Mouse (Mus musculus) olfactory bulb, adult 2 months (tissue): ENCODE data around the gene Ston2.

Source experiments
- CTCF ChIP-seq: fragments of 200-500 bp; IDR thresholded peaks from 2 replicates; pipeline ENCODE4 v1.5.1; 2012; ENCODE audit warnings: low read depth, mild to moderate bottlenecking, low read length, moderate library complexity; ENCODE audit not compliant: insufficient read depth
- POLR2A ChIP-seq: fragments of 200-500 bp; IDR thresholded peaks from 2 replicates; pipeline ENCODE4 v1.6.1; 2012; ENCODE audit warnings: mild to moderate bottlenecking, low read depth, low read length, moderate library complexity; ENCODE audit not compliant: insufficient read depth

GRCm38 (mm10) chr12:91679320-91680064, 108.7 kb downstream of the Ston2 start:
- TF ChIP-seq CTCF, result no peak
- no peak for TF ChIP-seq POLR2A
